Mouse (Mus musculus): Measurements from ENCODE around the gene Zdhhc14.

Gene Zdhhc14

GRCm38 (mm10) chr17:5685324-5685723, 193.0 kb downstream of the Zdhhc14 start:
- DNase-seq: no peak

- no peak for DNase-seq
Measured at GRCm38 (mm10) chr17:5687810-5688209, 195.5 kb downstream of the Zdhhc14 start.

- no peak for DNase-seq
Measured at GRCm38 (mm10) chr17:5688222-5688621, 195.9 kb downstream of the Zdhhc14 start.

GRCm38 (mm10) chr17:5688669-5689068, 196.3 kb downstream of the Zdhhc14 start:
- DNase-seq: no peak

- DNase-seq: peak; percentile 44
Measured at GRCm38 (mm10) chr17:5690746-5691535, 198.6 kb downstream of the Zdhhc14 start.

GRCm38 (mm10) chr17:5692661-5693060, 200.3 kb downstream of the Zdhhc14 start:
- no peak for DNase-seq

GRCm38 (mm10) chr17:5693256-5693655, 200.9 kb downstream of the Zdhhc14 start:
- DNase-seq: no peak

- DNase-seq: no peak
Measured at GRCm38 (mm10) chr17:5698447-5699096, 206.2 kb downstream of the Zdhhc14 start.

- no peak for DNase-seq
Measured at GRCm38 (mm10) chr17:5710320-5711104, 218.2 kb downstream of the Zdhhc14 start.

- DNase-seq: no peak
Measured at GRCm38 (mm10) chr17:5711861-5712260, 219.5 kb downstream of the Zdhhc14 start.

- DNase-seq: no peak
Measured at GRCm38 (mm10) chr17:5713141-5713540, 220.8 kb downstream of the Zdhhc14 start.

GRCm38 (mm10) chr17:5716912-5717311, 224.6 kb downstream of the Zdhhc14 start:
- DNase-seq: no peak

- no peak for DNase-seq
Measured at GRCm38 (mm10) chr17:5718768-5719387, 226.5 kb downstream of the Zdhhc14 start.

GRCm38 (mm10) chr17:5722802-5723201, 230.4 kb downstream of the Zdhhc14 start:
- DNase-seq: no peak

GRCm38 (mm10) chr17:5723601-5724189, 231.3 kb downstream of the Zdhhc14 start:
- no peak for DNase-seq

- no peak for DNase-seq
Measured at GRCm38 (mm10) chr17:5729587-5730125, 237.3 kb downstream of the Zdhhc14 start.

GRCm38 (mm10) chr17:5730538-5730937, 238.2 kb downstream of the Zdhhc14 start:
- peak; percentile 31 for DNase-seq

- peak; percentile 77 for DNase-seq
Measured at GRCm38 (mm10) chr17:5733400-5733799, 241.0 kb downstream of the Zdhhc14 start.

- DNase-seq: no peak
Measured at GRCm38 (mm10) chr17:5741061-5741460, 248.7 kb downstream of the Zdhhc14 start.

- DNase-seq: no peak
Measured at GRCm38 (mm10) chr17:5744016-5744415, 251.7 kb downstream of the Zdhhc14 start.

- DNase-seq: no peak
Measured at GRCm38 (mm10) chr17:5746378-5746777, 254.0 kb downstream of the Zdhhc14 start.
